Mouse (Mus musculus) embryonic facial prominence, embryonic 11.5 days (tissue): ENCODE results near the gene Naa80. TPM values are rescaled to one million over a fixed set of nuclear protein-coding genes. Genes with fewer than 3 reads are reported as not detected.
A peak's percentile ranks its signal among the peaks of the same experiment; 100 is the strongest.

Experiments
- ATAC-seq: fragments of 200-750 bp; cut with Nextera tagmentation; replicated peaks from 2 replicates; pipeline ENCODE4 v1.8.0; 2017; ENCODE audit warnings: low read depth; ENCODE audit not compliant: insufficient number of reproducible peaks, low FRiP score, low TSS enrichment
- DNase-seq: peaks from one replicate; pipeline ENCODE4 v3.0.0-alpha.2; 2015; ENCODE audit warnings: low spot score
- H3K27ac ChIP-seq: fragments of 300-500 bp; sonication (generic); replicated peaks from 2 replicates; pipeline ENCODE4 v1.5.1; 2014; ENCODE audit warnings: mild to moderate bottlenecking, low read depth, low read length, control low read depth
- H3K27me3 ChIP-seq: fragments of 300-500 bp; sonication (generic); 2 replicates; pipeline ENCODE4 v1.6.1; 2014; ENCODE audit warnings: mild to moderate bottlenecking, low read length, moderate library complexity, mixed read lengths; ENCODE audit not compliant: control insufficient read depth, insufficient read depth
- H3K36me3 ChIP-seq: fragments of 300-500 bp; sonication (generic); replicated peaks from 2 replicates; pipeline ENCODE4 v1.6.1; 2014; ENCODE audit warnings: low read depth, mild to moderate bottlenecking, low read length, moderate library complexity, mixed read lengths; ENCODE audit not compliant: control insufficient read depth, insufficient read depth
- H3K4me1 ChIP-seq: fragments of 300-500 bp; sonication (generic); 2 replicates; pipeline ENCODE4 v1.6.1; 2014; ENCODE audit warnings: low read length, mixed read lengths; ENCODE audit not compliant: control insufficient read depth, insufficient read depth
- H3K4me2 ChIP-seq: fragments of 300-500 bp; sonication (generic); 2 replicates; pipeline ENCODE4 v1.6.1; 2014; ENCODE audit warnings: low read depth, mild to moderate bottlenecking, control low read depth, low read length, moderate library complexity
- H3K4me3 ChIP-seq: fragments of 300-500 bp; sonication (generic); 2 replicates; pipeline ENCODE4 v1.5.1; 2014; ENCODE audit warnings: low read depth, low read length, control low read depth
- H3K9ac ChIP-seq: fragments of 300-500 bp; sonication (generic); replicated peaks from 2 replicates; pipeline ENCODE4 v1.6.1; 2014; ENCODE audit warnings: mild to moderate bottlenecking, control low read depth, low read length
- H3K9me3 ChIP-seq: fragments of 300-500 bp; sonication (generic); replicated peaks from 2 replicates; pipeline ENCODE4 v1.6.1; 2016; ENCODE audit warnings: mild to moderate bottlenecking, low read length, inconsistent platforms, mixed read lengths; ENCODE audit not compliant: control insufficient read depth
- WGBS: fragments of 180-500 bp; shearing (Covaris S2); extraction: QIAGEN DNeasy Blood & Tissue Kit; methylation state at CpG from one replicate; pipeline ENCODE4 v1.1.7; 2014; 5-methylcytosine and 5-hydroxymethylcytosine counted together
- polyA plus RNA-seq: library from polyadenylated mRNA; unstranded; fragments of >200 nt; fragmentation: Nextera tagmentation; extraction: Ambion mirVana; gene quantifications from 2 replicates; pipeline ENCODE4 v1.2.1, GENCODE M21; 2014

Naa80 gene
- polyA plus RNA-seq, 1 experiment from 2014 or later = 11.8 TPM

- H3K4me2 ChIP-seq = no peak overlapping the region
- H3K4me3 ChIP-seq = no peak overlapping the region
- no peaks in the 10 kb centered on the region for H3K9me3 ChIP-seq
- DNase-seq = no peak
- H3K27me3 ChIP-seq = no peaks in the 10 kb centered on the region
- no peak overlapping the region for H3K9ac ChIP-seq
- peaks cover 3% of the 10 kb centered on the region; the same call in 1 of the 2 replicates for H3K36me3 ChIP-seq
- 93% methylated on average over 10 of the region's 10 CpGs for WGBS
- no peak for ATAC-seq
- no peaks in the 10 kb centered on the region; the same call in 1 of the 2 replicates for H3K4me1 ChIP-seq
- no peak overlapping the region for H3K27ac ChIP-seq
These were observed 816 bp upstream of the Naa80 start for GRCm38 (mm10) chr9:107577871-107578270.

- no peak for ATAC-seq
- H3K27ac ChIP-seq = no peak overlapping the region; the same call in 1 of the 2 replicates
- H3K36me3 ChIP-seq = peaks cover 3% of the 10 kb centered on the region; the same call in 1 of the 2 replicates
- H3K27me3 ChIP-seq = no peaks in the 10 kb centered on the region
- no peak overlapping the region; the same call in 1 of the 2 replicates for H3K9ac ChIP-seq
- WGBS = 93% methylated on average over 14 of the region's 14 CpGs
- H3K4me2 ChIP-seq = no peak overlapping the region
- no peak for DNase-seq
- H3K9me3 ChIP-seq = no peaks in the 10 kb centered on the region
- no peaks in the 10 kb centered on the region; the same call in 1 of the 2 replicates for H3K4me1 ChIP-seq
- H3K4me3 ChIP-seq = no peak overlapping the region
These were observed 575 bp downstream of the Naa80 start for GRCm38 (mm10) chr9:107579023-107579900.

GRCm38 (mm10) chr9:107580501-107581317 lies 2.0 kb downstream of the Naa80 start, which contains the start of gene Hyal3:
Gene Hyal3 (plus strand): TSS chr9:107580818.
- Histone ChIP-seq H3K9me3 (no peaks in the 10 kb centered on the region), H3K27me3 (no peaks in the 10 kb centered on the region), H3K27ac (peak within 1 kb of the TSS; percentile 81), H3K9ac (peak within 1 kb of the TSS; percentile 75), H3K4me2 (peak within 1 kb of the TSS; percentile 88), H3K4me3 (peak within 1 kb of the TSS; percentile 57), H3K36me3 (no peaks in the 10 kb centered on the region), H3K4me1 (no peaks in the 10 kb centered on the region; the same call in 1 of the 2 replicates)
- ATAC-seq (peak; percentile 60), DNase-seq (peak; percentile 91)
- under 1% methylated on average over 32 of the region's 32 CpGs for WGBS

GRCm38 (mm10) chr9:107581584-107581983 lies 2.9 kb downstream of the Naa80 start:
- H3K4me1 ChIP-seq = no peaks in the 10 kb centered on the region; the same call in 1 of the 2 replicates
- WGBS = 69% methylated on average over 4 of the region's 4 CpGs
- no peaks in the 10 kb centered on the region for H3K9me3 ChIP-seq
- ATAC-seq (no peak), DNase-seq (no peak)
- peak overlapping the region; percentile 75; the same call in 1 of the 2 replicates for H3K9ac ChIP-seq
- H3K27me3 ChIP-seq = no peaks in the 10 kb centered on the region
- 0 out of 2 replicates have a peak overlapping the region, but pooled peaks have one; percentile 81 for H3K27ac ChIP-seq
- peak overlapping the region; percentile 57 for H3K4me3 ChIP-seq
- H3K36me3 ChIP-seq = no peaks in the 10 kb centered on the region
- peak overlapping the region; percentile 88 for H3K4me2 ChIP-seq

GRCm38 (mm10) chr9:107582509-107583062 lies 3.9 kb downstream of the Naa80 start:
- Histone ChIP-seq H3K9me3 (no peaks in the 10 kb centered on the region), H3K27me3 (no peaks in the 10 kb centered on the region), H3K4me1 (no peaks in the 10 kb centered on the region; the same call in 1 of the 2 replicates), H3K9ac (no peak overlapping the region; the same call in 1 of the 2 replicates), H3K27ac (no peak overlapping the region), H3K36me3 (no peaks in the 10 kb centered on the region), H3K4me2 (no peak overlapping the region), H3K4me3 (no peak overlapping the region)
- 90% methylated on average over 7 of the region's 7 CpGs for WGBS
- no peak for ATAC-seq
- DNase-seq = no peak

GRCm38 (mm10) chr9:107583174-107583573 lies 4.5 kb downstream of the Naa80 start:
- no peak for DNase-seq
- Histone ChIP-seq H3K4me2 (no peak overlapping the region), H3K27me3 (no peaks in the 10 kb centered on the region), H3K4me3 (no peak overlapping the region), H3K9ac (no peak overlapping the region), H3K4me1 (peaks cover under 1% of the 10 kb centered on the region), H3K36me3 (no peaks in the 10 kb centered on the region), H3K9me3 (no peaks in the 10 kb centered on the region), H3K27ac (no peak overlapping the region)
- no peak for ATAC-seq
- WGBS = 90% methylated on average over 14 of the region's 14 CpGs

GRCm38 (mm10) chr9:107586504-107586903 lies 7.8 kb downstream of the Naa80 start:
- Histone ChIP-seq H3K4me3 (no peak overlapping the region), H3K36me3 (peaks cover 5% of the 10 kb centered on the region), H3K9me3 (no peaks in the 10 kb centered on the region), H3K4me1 (peaks cover 3% of the 10 kb centered on the region), H3K27ac (no peak overlapping the region), H3K4me2 (no peak overlapping the region), H3K9ac (no peak overlapping the region), H3K27me3 (no peaks in the 10 kb centered on the region)
- ATAC-seq = no peak
- no peak for DNase-seq
- 91% methylated on average over 5 of the region's 5 CpGs for WGBS
